Mouse (Mus musculus) midbrain, embryonic 14.5 days (tissue): ENCODE measurements around the gene Smad3. TPM values are rescaled to one million over a fixed set of nuclear protein-coding genes. Genes with fewer than 3 reads are reported as not detected.

Experiments
- ATAC-seq: fragments of 200-750 bp; cut with Nextera tagmentation; 2 replicates; pipeline ENCODE4 v1.8.0; 2017; ENCODE audit warnings: moderate number of reproducible peaks, moderate library complexity; ENCODE audit not compliant: low FRiP score, low TSS enrichment
- DNase-seq: peaks from one replicate; pipeline ENCODE4 v3.0.0-alpha.2; 2015
- H3K27ac ChIP-seq: fragments of 300-500 bp; sonication (generic); replicated peaks from 2 replicates; pipeline ENCODE4 v1.5.1; 2014; ENCODE audit warnings: mild to moderate bottlenecking, low read depth, low read length, moderate library complexity
- H3K27me3 ChIP-seq: fragments of 300-500 bp; sonication (generic); 2 replicates; pipeline ENCODE4 v1.6.1; 2014; ENCODE audit warnings: low read length, control low read depth, mixed read lengths; ENCODE audit not compliant: control insufficient read depth, insufficient read depth
- H3K36me3 ChIP-seq: fragments of 300-500 bp; sonication (generic); 2 replicates; pipeline ENCODE4 v1.6.1; 2014; ENCODE audit warnings: low read length, control low read depth; ENCODE audit not compliant: control insufficient read depth, insufficient read depth
- H3K4me1 ChIP-seq: fragments of 300-500 bp; sonication (generic); 2 replicates; pipeline ENCODE4 v1.6.1; 2014; ENCODE audit warnings: mild to moderate bottlenecking, antibody characterized with exemption, low read length, control low read depth; ENCODE audit not compliant: control insufficient read depth, insufficient read depth
- H3K4me2 ChIP-seq: fragments of 300-500 bp; sonication (generic); 2 replicates; pipeline ENCODE4 v1.6.1; 2014; ENCODE audit warnings: mild to moderate bottlenecking, low read length, moderate library complexity
- H3K4me3 ChIP-seq: fragments of 300-500 bp; sonication (generic); replicated peaks from 2 replicates; pipeline ENCODE4 v1.5.1; 2014; ENCODE audit warnings: low read depth, low read length
- H3K9ac ChIP-seq: fragments of 300-500 bp; sonication (generic); replicated peaks from 2 replicates; pipeline ENCODE4 v1.6.1; 2014; ENCODE audit warnings: mild to moderate bottlenecking, low read length, moderate library complexity
- H3K9me3 ChIP-seq: fragments of 300-500 bp; sonication (generic); 2 replicates; pipeline ENCODE4 v1.6.1; 2016; ENCODE audit warnings: low read length, control low read depth, mixed read lengths; ENCODE audit not compliant: control insufficient read depth
- WGBS: fragments of 180-500 bp; shearing (Covaris S2); extraction: QIAGEN DNeasy Blood & Tissue Kit; methylation state at CpG from one replicate; pipeline ENCODE4 v1.1.7; 2014; 5-methylcytosine and 5-hydroxymethylcytosine counted together
- polyA plus RNA-seq: library from polyadenylated mRNA; unstranded; fragments of >200 nt; fragmentation: Nextera tagmentation; extraction: Ambion mirVana; gene quantifications from 2 replicates; pipeline ENCODE4 v1.2.1, GENCODE M21; 2014

The Smad3 gene
- polyA plus RNA-seq, 1 experiment from 2014 or later: 7.7 TPM

DNA sequence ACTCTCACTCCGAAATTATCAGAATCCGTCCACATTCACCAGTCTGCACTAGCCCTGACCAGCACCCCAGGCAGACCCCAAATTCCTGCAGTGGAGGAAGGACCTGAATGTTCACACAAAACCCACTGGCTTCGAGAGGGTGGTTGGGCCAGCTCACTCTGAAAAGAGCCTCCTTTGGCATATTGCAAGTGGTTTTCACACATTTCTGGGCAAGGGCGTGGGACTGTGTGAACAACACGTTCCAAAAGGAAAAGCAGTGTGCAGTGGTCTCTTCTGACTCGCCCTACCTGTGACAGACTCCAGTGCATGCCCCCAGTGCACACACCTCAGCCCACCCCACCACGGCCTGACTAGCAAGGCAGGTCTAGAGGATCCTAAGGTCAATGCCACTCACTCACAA lies 35.4 kb downstream of the Smad3 start:
- H3K36me3 ChIP-seq: no peaks in the 10 kb centered on the region
- H3K9me3 ChIP-seq: no peaks in the 10 kb centered on the region
- ATAC-seq (no peak), DNase-seq (no peak)
- H3K9ac ChIP-seq: no peak overlapping the region
- no peak overlapping the region for H3K27ac ChIP-seq
- H3K4me3 ChIP-seq: no peak overlapping the region
- whole genome bisulfite sequencing: 89% methylated on average over 7 of the region's 7 CpGs
- no peak overlapping the region for H3K4me2 ChIP-seq
- H3K27me3 ChIP-seq: no peaks in the 10 kb centered on the region
- 0 out of 2 replicates have a peak, but pooled peaks cover 6% of the 10 kb centered on the region for H3K4me1 ChIP-seq

DNA sequence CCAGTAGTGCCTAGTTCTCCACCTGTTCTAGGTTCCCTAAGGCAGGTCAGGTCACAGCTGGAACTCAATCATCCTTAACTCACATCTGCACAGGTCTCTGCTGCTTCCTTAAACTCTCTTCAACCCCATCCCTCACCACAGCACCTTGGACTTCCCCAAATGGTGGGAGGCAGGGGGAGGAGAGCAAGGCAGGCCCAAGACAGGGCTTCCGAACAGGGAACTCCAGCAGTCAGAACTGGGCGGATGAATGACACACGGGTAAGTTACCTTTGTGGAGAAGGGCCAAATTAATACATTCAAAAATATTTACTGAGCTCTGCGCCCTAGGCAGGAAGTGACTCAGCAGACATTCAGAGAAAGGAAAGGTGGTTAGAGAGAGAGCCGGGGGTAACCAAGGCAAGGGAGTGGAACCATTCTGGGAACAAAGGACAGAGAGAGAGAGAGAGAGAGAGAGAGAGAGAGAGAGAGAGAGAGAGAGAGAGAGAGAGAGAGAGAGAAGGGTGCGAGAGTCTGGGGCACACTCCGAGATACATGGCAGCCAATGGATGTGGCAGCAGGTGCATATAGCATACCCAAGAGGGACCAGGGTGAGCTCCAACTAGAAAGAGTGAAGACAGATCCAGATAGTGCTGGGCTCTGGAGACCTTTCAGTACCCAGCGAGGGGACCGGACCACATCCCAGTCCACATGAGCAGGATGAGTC lies 36.1 kb downstream of the Smad3 start:
- H3K9me3 ChIP-seq: no peaks in the 10 kb centered on the region
- H3K27me3 ChIP-seq: no peaks in the 10 kb centered on the region
- no peak overlapping the region for H3K9ac ChIP-seq
- H3K4me2 ChIP-seq: no peak overlapping the region
- ATAC-seq: no peak
- no peak for DNase-seq
- no peak overlapping the region for H3K4me3 ChIP-seq
- whole genome bisulfite sequencing: 90% methylated on average over 9 of the region's 9 CpGs
- H3K27ac ChIP-seq: no peak overlapping the region
- 0 out of 2 replicates have a peak, but pooled peaks cover 5% of the 10 kb centered on the region for H3K4me1 ChIP-seq
- H3K36me3 ChIP-seq: no peaks in the 10 kb centered on the region

- WGBS: 83% methylated on average over 6 of the region's 6 CpGs
- ATAC-seq (no peak), DNase-seq (no peak)
- Histone ChIP-seq H3K27me3 (no peaks in the 10 kb centered on the region), H3K27ac (no peak overlapping the region), H3K4me1 (no peaks in the 10 kb centered on the region), H3K4me3 (no peak overlapping the region), H3K9ac (no peak overlapping the region), H3K36me3 (no peaks in the 10 kb centered on the region), H3K9me3 (no peaks in the 10 kb centered on the region), H3K4me2 (no peak overlapping the region)
Measured at GRCm38 (mm10) chr9:63720715-63721114, 37.1 kb downstream of the Smad3 start.

GRCm38 (mm10) chr9:63719770-63720440 lies 37.9 kb downstream of the Smad3 start:
- Histone ChIP-seq H3K9ac (no peak overlapping the region), H3K9me3 (no peaks in the 10 kb centered on the region), H3K27me3 (no peaks in the 10 kb centered on the region), H3K27ac (no peak overlapping the region), H3K4me2 (no peak overlapping the region), H3K36me3 (no peaks in the 10 kb centered on the region), H3K4me1 (no peaks in the 10 kb centered on the region), H3K4me3 (no peak overlapping the region)
- ATAC-seq (no peak), DNase-seq (no peak)
- WGBS: 91% methylated on average over 16 of the region's 16 CpGs

- Histone ChIP-seq H3K27me3 (no peaks in the 10 kb centered on the region), H3K36me3 (no peaks in the 10 kb centered on the region), H3K27ac (no peak overlapping the region), H3K9me3 (no peaks in the 10 kb centered on the region), H3K9ac (no peak overlapping the region), H3K4me2 (no peak overlapping the region), H3K4me1 (no peaks in the 10 kb centered on the region), H3K4me3 (no peak overlapping the region)
- WGBS: 95% methylated on average over 9 of the region's 9 CpGs
- DNase-seq (no peak), ATAC-seq (no peak)
Measured at GRCm38 (mm10) chr9:63718735-63719358, 38.9 kb downstream of the Smad3 start.

- WGBS: 95% methylated on average over 4 of the region's 4 CpGs
- DNase-seq: no peak
- no peak for ATAC-seq
Measured at GRCm38 (mm10) chr9:63718170-63718569, 39.6 kb downstream of the Smad3 start.

DNA sequence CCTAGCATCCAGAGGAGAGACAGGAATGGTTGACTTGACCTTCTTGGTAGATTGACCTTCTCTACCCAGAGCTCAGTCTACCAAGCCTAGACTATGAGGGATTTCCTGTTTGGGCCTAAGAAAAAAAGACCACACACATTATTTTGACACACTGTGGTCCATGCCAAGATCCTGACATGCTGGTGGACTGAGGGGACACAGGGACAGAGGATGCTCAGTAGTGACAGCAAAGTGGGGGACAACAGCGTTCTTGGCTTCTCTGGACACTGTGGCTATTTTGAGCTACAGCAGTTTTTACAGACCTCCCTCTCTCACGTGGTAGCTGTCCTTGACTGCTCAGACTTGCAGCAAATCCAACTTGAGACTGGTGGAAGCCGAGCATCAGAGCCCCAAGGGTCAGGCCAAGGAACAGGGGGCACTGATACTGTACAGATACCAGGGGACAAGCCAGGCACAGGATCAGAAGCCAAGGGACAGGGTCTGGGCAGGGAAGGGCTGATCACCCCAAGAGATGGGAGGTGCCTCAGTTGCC lies 40.3 kb downstream of the Smad3 start:
- no peak for DNase-seq
- ATAC-seq: no peak
- Histone ChIP-seq H3K9ac (no peak overlapping the region), H3K27ac (no peak overlapping the region), H3K9me3 (no peaks in the 10 kb centered on the region), H3K4me3 (no peak overlapping the region), H3K36me3 (no peaks in the 10 kb centered on the region), H3K27me3 (no peaks in the 10 kb centered on the region), H3K4me2 (no peak overlapping the region), H3K4me1 (0 out of 2 replicates have a peak, but pooled peaks cover 4% of the 10 kb centered on the region)
- 88% methylated on average over 3 of the region's 3 CpGs for WGBS

More at GRCm38 (mm10) chr9:63718170-63718569, 39.6 kb downstream of the Smad3 start:
- no peak overlapping the region for H3K9ac ChIP-seq
- H3K4me1 ChIP-seq: 0 out of 2 replicates have a peak, but pooled peaks cover under 1% of the 10 kb centered on the region
- H3K27ac ChIP-seq: no peak overlapping the region
- H3K4me3 ChIP-seq: no peak overlapping the region
- no peaks in the 10 kb centered on the region for H3K9me3 ChIP-seq
- H3K4me2 ChIP-seq: no peak overlapping the region
- H3K27me3 ChIP-seq: no peaks in the 10 kb centered on the region
- H3K36me3 ChIP-seq: no peaks in the 10 kb centered on the region

DNA sequence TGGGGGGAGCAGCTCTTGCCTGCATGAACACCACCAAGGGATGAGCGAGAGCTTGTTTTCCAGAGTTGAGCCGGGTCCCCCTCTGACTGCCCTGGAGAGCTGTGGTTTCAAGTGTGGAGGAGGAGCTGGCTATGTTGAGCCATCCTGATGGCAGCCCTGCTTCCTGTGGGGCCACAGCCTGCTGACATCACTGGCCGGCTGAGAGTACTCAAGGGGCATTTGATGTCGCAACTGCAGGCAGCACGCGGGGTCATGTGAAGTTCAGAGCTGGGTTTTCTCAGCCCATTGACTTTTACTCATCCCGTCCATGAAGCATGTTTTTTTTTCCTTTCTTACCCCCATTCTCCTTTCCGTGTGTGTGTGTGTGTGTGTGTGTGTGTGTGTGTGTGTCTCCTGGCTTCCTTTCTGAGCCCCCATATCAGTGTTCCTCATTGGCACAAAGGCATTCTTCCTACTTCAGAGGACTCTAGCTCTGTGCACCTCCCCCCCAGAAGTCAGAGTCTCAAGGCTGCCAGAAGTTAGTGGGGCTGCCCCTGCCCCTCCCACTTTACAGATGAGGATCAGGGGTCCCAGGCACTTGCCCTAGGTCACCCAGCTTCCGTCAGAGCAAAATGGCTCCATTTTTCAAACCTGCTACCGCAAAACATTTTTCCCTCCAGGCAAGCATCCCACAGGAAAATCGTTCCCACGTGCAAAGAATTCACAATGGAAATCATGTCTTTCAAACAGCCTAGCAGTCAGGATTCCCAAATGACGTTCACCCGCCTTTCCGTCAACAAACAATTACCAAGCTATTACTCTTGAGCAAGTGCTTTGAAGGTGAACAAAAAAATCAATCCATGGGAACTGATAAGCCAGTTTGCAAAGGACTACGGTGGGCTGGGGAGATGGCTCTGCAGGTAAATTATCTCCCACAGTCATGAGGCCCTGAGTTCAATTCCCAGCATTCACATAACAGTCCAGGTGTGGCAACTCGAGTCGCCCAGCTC lies 41.4 kb downstream of the Smad3 start:
- no peak overlapping the region for H3K9ac ChIP-seq
- 50% methylated on average over 17 of the region's 18 CpGs for WGBS
- ATAC-seq: no peak

More for the DNA sequence above, 41.4 kb downstream of the Smad3 start:
- H3K9me3 ChIP-seq: no peaks in the 10 kb centered on the region
- H3K4me2 ChIP-seq: no peak overlapping the region
- H3K4me3 ChIP-seq: no peak overlapping the region
- H3K4me1 ChIP-seq: 0 out of 2 replicates have a peak, but pooled peaks cover 4% of the 10 kb centered on the region
- H3K27me3 ChIP-seq: no peaks in the 10 kb centered on the region
- no peaks in the 10 kb centered on the region for H3K36me3 ChIP-seq
- DNase-seq: peak; percentile 48
- H3K27ac ChIP-seq: 0 out of 2 replicates have a peak overlapping the region, but pooled peaks have one; percentile 8
